Mouse (Mus musculus) spleen, postnatal 4 days (tissue): ENCODE data around the gene Creb3.
A peak's percentile ranks its signal among the peaks of the same experiment; 100 is the strongest.
"Not testable (repeated sequence)": the region's sequence is repeated elsewhere in the genome, so short reads cannot be mapped to it uniquely, and the experiment has no call there.

Experiments used
- DNase-seq, 2 experiments: peaks; one replicate each; pipeline ENCODE4 v3.0.0; 2022; ENCODE audit warnings: low spot score in 2 of 2

Gene Creb3

GRCm38 (mm10) chr4:43561997-43562768 is at the start of gene Creb3, which contains the start of gene Tln1:
Creb3 (plus strand) TSS chr4:43562332.
Tln1 (minus strand) TSS chr4:43562691.
- peak; percentile 92 to 94 for DNase-seq

- no peak for DNase-seq
These were observed 49.5 kb upstream of the Creb3 start for GRCm38 (mm10) chr4:43512653-43513052.

GRCm38 (mm10) chr4:43513300-43513699 is 48.8 kb upstream of the Creb3 start:
- no peak for DNase-seq

- no peak for DNase-seq
These were observed 48.3 kb upstream of the Creb3 start for GRCm38 (mm10) chr4:43513791-43514190.

GRCm38 (mm10) chr4:43515764-43516708 is 46.1 kb upstream of the Creb3 start:
- no peak for DNase-seq

- DNase-seq: no peak
These were observed 42.6 kb upstream of the Creb3 start for GRCm38 (mm10) chr4:43519551-43519950.

GRCm38 (mm10) chr4:43519956-43520355 is 42.2 kb upstream of the Creb3 start:
- peak; percentile 82 to 94 for DNase-seq

- DNase-seq: no peak
These were observed 34.3 kb upstream of the Creb3 start for GRCm38 (mm10) chr4:43527880-43528279.

GRCm38 (mm10) chr4:43528487-43528886 is 33.6 kb upstream of the Creb3 start:
- DNase-seq: no peak

- DNase-seq: no peak
These were observed 32.0 kb upstream of the Creb3 start for GRCm38 (mm10) chr4:43530081-43530501.

- peak; percentile 79 to 92 for DNase-seq
These were observed 31.6 kb upstream of the Creb3 start for GRCm38 (mm10) chr4:43530581-43530980.

- no peak for DNase-seq
These were observed 28.9 kb upstream of the Creb3 start for GRCm38 (mm10) chr4:43533270-43533669.

GRCm38 (mm10) chr4:43535628-43536027 is 26.5 kb upstream of the Creb3 start:
- DNase-seq: no peak

GRCm38 (mm10) chr4:43536031-43536430 is 26.1 kb upstream of the Creb3 start:
- no peak for DNase-seq

GRCm38 (mm10) chr4:43542044-43542443 is 20.1 kb upstream of the Creb3 start:
- DNase-seq: no peak

- no peak for DNase-seq
These were observed 15.6 kb upstream of the Creb3 start for GRCm38 (mm10) chr4:43546375-43547047.

- no peak for DNase-seq
These were observed 15.0 kb upstream of the Creb3 start for GRCm38 (mm10) chr4:43547160-43547559.

- DNase-seq: no peak
These were observed 13.1 kb upstream of the Creb3 start for GRCm38 (mm10) chr4:43549055-43549454.

- DNase-seq: not testable (repeated sequence)
These were observed 10.3 kb upstream of the Creb3 start for GRCm38 (mm10) chr4:43551854-43552253.

GRCm38 (mm10) chr4:43552437-43552836 is 9.7 kb upstream of the Creb3 start:
- DNase-seq: no peak

GRCm38 (mm10) chr4:43553891-43554290 is 8.2 kb upstream of the Creb3 start:
- no peak for DNase-seq

GRCm38 (mm10) chr4:43555926-43556325 is 6.2 kb upstream of the Creb3 start:
- no peak for DNase-seq
